Mouse (Mus musculus): ENCODE results near the gene Arhgef6. TPM values are rescaled to one million over a fixed set of nuclear protein-coding genes. Genes with fewer than 3 reads are reported as not detected.

The Arhgef6 gene
- polyA plus RNA-seq, 1 experiment: 2.4 TPM

GRCm38 (mm10) chrX:57303188-57303878, 35.2 kb downstream of the Arhgef6 start:
- H3K4me1 ChIP-seq (ENCODE audit: control insufficient read depth, insufficient read depth, insufficient read length, low read length): no peaks in the 10 kb centered on the region
- no peaks in the 10 kb centered on the region for H3K36me3 ChIP-seq (ENCODE audit: control insufficient read depth, insufficient read depth, low read length)
- TF ChIP-seq CTCF (IDR thresholded peaks at IDR 0.05; ENCODE audit: extremely low read depth, insufficient read length, insufficient replicate concordance, low read depth, low read length): no peak
- TF ChIP-seq POLR2A (IDR thresholded peaks at IDR 0.05; ENCODE audit: low read depth, low read length): no peak
- no peaks in the 10 kb centered on the region for H3K27me3 ChIP-seq (ENCODE audit: control insufficient read depth, insufficient read depth, low read length)
- no peak overlapping the region for H3K4me3 ChIP-seq (ENCODE audit: low read depth, low read length)
- 58% methylated on average over 8 of the region's 8 CpGs for WGBS
- no peak overlapping the region for H3K27ac ChIP-seq (ENCODE audit: insufficient read depth, low read depth, low read length)

- 39% methylated on average over 7 of the region's 7 CpGs for WGBS
- Histone ChIP-seq H3K36me3 (ENCODE audit: control insufficient read depth, insufficient read depth, low read length) (no peaks in the 10 kb centered on the region), H3K4me1 (ENCODE audit: control insufficient read depth, insufficient read depth, insufficient read length, low read length) (no peaks in the 10 kb centered on the region), H3K27ac (ENCODE audit: insufficient read depth, low read depth, low read length) (no peak overlapping the region), H3K27me3 (ENCODE audit: control insufficient read depth, insufficient read depth, low read length) (no peaks in the 10 kb centered on the region), H3K4me3 (ENCODE audit: low read depth, low read length) (no peak overlapping the region)
- TF ChIP-seq POLR2A (IDR thresholded peaks at IDR 0.05; ENCODE audit: low read depth, low read length) (no peak), CTCF (IDR thresholded peaks at IDR 0.05; ENCODE audit: extremely low read depth, insufficient read length, insufficient replicate concordance, low read depth, low read length) (no peak)
Observed at GRCm38 (mm10) chrX:57298946-57299345, 39.6 kb downstream of the Arhgef6 start.

- Histone ChIP-seq H3K4me3 (ENCODE audit: low read depth, low read length) (no peak overlapping the region), H3K36me3 (ENCODE audit: control insufficient read depth, insufficient read depth, low read length) (no peaks in the 10 kb centered on the region), H3K27me3 (ENCODE audit: control insufficient read depth, insufficient read depth, low read length) (no peaks in the 10 kb centered on the region), H3K27ac (ENCODE audit: insufficient read depth, low read depth, low read length) (no peak overlapping the region), H3K4me1 (ENCODE audit: control insufficient read depth, insufficient read depth, insufficient read length, low read length) (no peaks in the 10 kb centered on the region)
- 54% methylated on average over 3 of the region's 3 CpGs for WGBS
- no peak for TF ChIP-seq CTCF (IDR thresholded peaks at IDR 0.05; ENCODE audit: extremely low read depth, insufficient read length, insufficient replicate concordance, low read depth, low read length)
- TF ChIP-seq POLR2A (IDR thresholded peaks at IDR 0.05; ENCODE audit: low read depth, low read length): no peak
Observed at GRCm38 (mm10) chrX:57288458-57288857, 50.1 kb downstream of the Arhgef6 start.

- H3K36me3 ChIP-seq (ENCODE audit: control insufficient read depth, insufficient read depth, low read length): no peaks in the 10 kb centered on the region
- no peak overlapping the region for H3K4me3 ChIP-seq (ENCODE audit: low read depth, low read length)
- H3K27ac ChIP-seq (ENCODE audit: insufficient read depth, low read depth, low read length): no peak overlapping the region
- no peaks in the 10 kb centered on the region for H3K4me1 ChIP-seq (ENCODE audit: control insufficient read depth, insufficient read depth, insufficient read length, low read length)
- 64% methylated on average over 9 of the region's 9 CpGs for WGBS
- TF ChIP-seq POLR2A (IDR thresholded peaks at IDR 0.05; ENCODE audit: low read depth, low read length) (no peak), CTCF (IDR thresholded peaks at IDR 0.05; ENCODE audit: extremely low read depth, insufficient read length, insufficient replicate concordance, low read depth, low read length) (no peak)
- H3K27me3 ChIP-seq (ENCODE audit: control insufficient read depth, insufficient read depth, low read length): no peaks in the 10 kb centered on the region
Observed at GRCm38 (mm10) chrX:57286281-57286680, 52.2 kb downstream of the Arhgef6 start.

GRCm38 (mm10) chrX:57282184-57282583, 56.3 kb downstream of the Arhgef6 start:
- no peaks in the 10 kb centered on the region for H3K36me3 ChIP-seq (ENCODE audit: control insufficient read depth, insufficient read depth, low read length)
- 89% methylated on average over 3 of the region's 3 CpGs for WGBS

GRCm38 (mm10) chrX:57277560-57278335, 60.8 kb downstream of the Arhgef6 start:
- Histone ChIP-seq H3K27me3 (ENCODE audit: control insufficient read depth, insufficient read depth, low read length) (no peaks in the 10 kb centered on the region), H3K4me3 (ENCODE audit: low read depth, low read length) (no peak overlapping the region), H3K4me1 (ENCODE audit: control insufficient read depth, insufficient read depth, insufficient read length, low read length) (no peaks in the 10 kb centered on the region), H3K36me3 (ENCODE audit: control insufficient read depth, insufficient read depth, low read length) (no peaks in the 10 kb centered on the region), H3K27ac (ENCODE audit: insufficient read depth, low read depth, low read length) (no peak overlapping the region)
- WGBS: 34% methylated on average over 6 of the region's 6 CpGs
- TF ChIP-seq POLR2A (IDR thresholded peaks at IDR 0.05; ENCODE audit: low read depth, low read length) (no peak), CTCF (IDR thresholded peaks at IDR 0.05; ENCODE audit: extremely low read depth, insufficient read length, insufficient replicate concordance, low read depth, low read length) (no peak)

More at GRCm38 (mm10) chrX:57282184-57282583, 56.3 kb downstream of the Arhgef6 start:
- Histone ChIP-seq H3K27ac (ENCODE audit: insufficient read depth, low read depth, low read length) (no peak overlapping the region), H3K27me3 (ENCODE audit: control insufficient read depth, insufficient read depth, low read length) (no peaks in the 10 kb centered on the region), H3K4me3 (ENCODE audit: low read depth, low read length) (no peak overlapping the region), H3K4me1 (ENCODE audit: control insufficient read depth, insufficient read depth, insufficient read length, low read length) (no peaks in the 10 kb centered on the region)
- TF ChIP-seq CTCF (IDR thresholded peaks at IDR 0.05; ENCODE audit: extremely low read depth, insufficient read length, insufficient replicate concordance, low read depth, low read length): no peak
- no peak for TF ChIP-seq POLR2A (IDR thresholded peaks at IDR 0.05; ENCODE audit: low read depth, low read length)

GRCm38 (mm10) chrX:57263515-57263914, 75.0 kb downstream of the Arhgef6 start:
- no peaks in the 10 kb centered on the region for H3K36me3 ChIP-seq (ENCODE audit: control insufficient read depth, insufficient read depth, low read length)
- H3K27me3 ChIP-seq (ENCODE audit: control insufficient read depth, insufficient read depth, low read length): no peaks in the 10 kb centered on the region

More at GRCm38 (mm10) chrX:57263515-57263914, 75.0 kb downstream of the Arhgef6 start:
- no peak overlapping the region for H3K27ac ChIP-seq (ENCODE audit: insufficient read depth, low read depth, low read length)
- WGBS: 80% methylated on average over 4 of the region's 4 CpGs
- no peak overlapping the region for H3K4me3 ChIP-seq (ENCODE audit: low read depth, low read length)
- TF ChIP-seq CTCF (IDR thresholded peaks at IDR 0.05; ENCODE audit: extremely low read depth, insufficient read length, insufficient replicate concordance, low read depth, low read length): no peak
- no peak for TF ChIP-seq POLR2A (IDR thresholded peaks at IDR 0.05; ENCODE audit: low read depth, low read length)
- H3K4me1 ChIP-seq (ENCODE audit: control insufficient read depth, insufficient read depth, insufficient read length, low read length): no peaks in the 10 kb centered on the region
